Mouse (Mus musculus) lung, postnatal 0 days (tissue): Measurements from ENCODE around the gene Slc15a3. TPM values are rescaled to one million over a fixed set of nuclear protein-coding genes. Genes with fewer than 3 reads are reported as not detected.

Experiments used
- ATAC-seq: fragments of 200-750 bp; cut with Nextera tagmentation; 2 replicates; pipeline ENCODE4 v1.8.0; 2017; ENCODE audit warnings: moderate library complexity
- DNase-seq: peaks from one replicate; pipeline ENCODE4 v3.0.0-alpha.2; 2016; ENCODE audit warnings: low spot score
- H3K27ac ChIP-seq: fragments of 300-500 bp; sonication (generic); 2 replicates; pipeline ENCODE4 v1.5.1; 2014; ENCODE audit warnings: antibody characterized with exemption, mild to moderate bottlenecking, low read length, mixed read lengths
- H3K27me3 ChIP-seq: fragments of 300-500 bp; sonication (generic); replicated peaks from 2 replicates; pipeline ENCODE4 v1.6.1; 2014; ENCODE audit warnings: low read length, mixed read lengths; ENCODE audit not compliant: insufficient read depth
- H3K36me3 ChIP-seq: fragments of 300-500 bp; sonication (generic); 2 replicates; pipeline ENCODE4 v1.6.1; 2014; ENCODE audit warnings: low read length, mixed read lengths; ENCODE audit not compliant: insufficient read depth
- H3K4me1 ChIP-seq: fragments of 300-500 bp; sonication (generic); 2 replicates; pipeline ENCODE4 v1.6.1; 2014; ENCODE audit warnings: antibody characterized with exemption, low read depth, low read length, mixed read lengths; ENCODE audit not compliant: insufficient read depth
- H3K4me2 ChIP-seq: fragments of 300-500 bp; sonication (generic); replicated peaks from 2 replicates; pipeline ENCODE4 v1.6.1; 2014; ENCODE audit warnings: low read depth, mild to moderate bottlenecking, low read length, moderate library complexity, mixed read lengths
- H3K4me3 ChIP-seq: fragments of 300-500 bp; sonication (generic); 2 replicates; pipeline ENCODE4 v1.5.1; 2014; ENCODE audit warnings: low read depth, low read length
- H3K9ac ChIP-seq: fragments of 300-500 bp; sonication (generic); replicated peaks from 2 replicates; pipeline ENCODE4 v1.6.1; 2014; ENCODE audit warnings: low read depth, mild to moderate bottlenecking
- H3K9me3 ChIP-seq: fragments of 300-500 bp; sonication (generic); 2 replicates; pipeline ENCODE4 v1.6.1; 2016; ENCODE audit warnings: low read length, mixed read lengths
- CTCF ChIP-seq: IDR thresholded peaks from 2 replicates; pipeline ENCODE4 v1.5.1; 2016; ENCODE audit warnings: antibody characterized with exemption, mild to moderate bottlenecking
- EP300 ChIP-seq: IDR thresholded peaks from 2 replicates; pipeline ENCODE4 v1.6.1; 2016; ENCODE audit warnings: antibody characterized with exemption, mild to moderate bottlenecking, control low read depth
- WGBS: fragments of 180-500 bp; shearing (Covaris S2); extraction: QIAGEN DNeasy Blood & Tissue Kit; methylation state at CpG from one replicate; pipeline ENCODE4 v1.1.7; 2014; 5-methylcytosine and 5-hydroxymethylcytosine counted together
- polyA plus RNA-seq: library from polyadenylated mRNA; unstranded; fragments of >200 nt; fragmentation: Nextera tagmentation; extraction: Ambion mirVana; gene quantifications from 2 replicates; pipeline ENCODE4 v1.2.1, GENCODE M21; 2015

The Slc15a3 gene
- polyA plus RNA-seq, 1 experiment from 2014 or later: 3.0 TPM

- 89% methylated on average over 13 of the region's 13 CpGs for WGBS
- H3K9ac ChIP-seq: no peak overlapping the region
- H3K36me3 ChIP-seq: peaks cover under 1% of the 10 kb centered on the region; the same call in 1 of the 2 replicates
- TF ChIP-seq CTCF (no peak), EP300 (no peak)
- no peak overlapping the region for H3K27ac ChIP-seq
- peaks cover 4% of the 10 kb centered on the region; the same call in 1 of the 2 replicates for H3K4me1 ChIP-seq
- H3K27me3 ChIP-seq: no peaks in the 10 kb centered on the region
- H3K4me3 ChIP-seq: no peak overlapping the region
- H3K4me2 ChIP-seq: no peak overlapping the region
- DNase-seq (no peak), ATAC-seq (no peak)
- no peaks in the 10 kb centered on the region for H3K9me3 ChIP-seq
Measured at GRCm38 (mm10) chr19:10866351-10866750, 26.8 kb downstream of the Slc15a3 start.

- ATAC-seq (no peak), DNase-seq (no peak)
- no peaks in the 10 kb centered on the region for H3K27me3 ChIP-seq
- H3K4me2 ChIP-seq: peak overlapping the region; percentile 82
- no peak overlapping the region for H3K9ac ChIP-seq
- H3K4me1 ChIP-seq: peaks cover 4% of the 10 kb centered on the region; the same call in 1 of the 2 replicates
- peak overlapping the region; percentile 50; the same call in 1 of the 2 replicates for H3K4me3 ChIP-seq
- peaks cover 17% of the 10 kb centered on the region for H3K36me3 ChIP-seq
- no peak for TF ChIP-seq EP300
- TF ChIP-seq CTCF: no peak
- no peak overlapping the region for H3K27ac ChIP-seq
- H3K9me3 ChIP-seq: no peaks in the 10 kb centered on the region
- WGBS: 20% methylated on average over 5 of the region's 5 CpGs
Measured at GRCm38 (mm10) chr19:10867946-10868622, 28.6 kb downstream of the Slc15a3 start.

- H3K4me2 ChIP-seq: peak overlapping the region; percentile 82
- ATAC-seq: no peak
- peaks cover 4% of the 10 kb centered on the region; the same call in 1 of the 2 replicates for H3K4me1 ChIP-seq
- H3K9me3 ChIP-seq: no peaks in the 10 kb centered on the region
- H3K36me3 ChIP-seq: peaks cover 23% of the 10 kb centered on the region
- WGBS: 1% methylated on average over 17 of the region's 17 CpGs
- TF ChIP-seq CTCF: no peak
- TF ChIP-seq EP300: no peak
- H3K27me3 ChIP-seq: no peaks in the 10 kb centered on the region
- DNase-seq: no peak
- H3K4me3 ChIP-seq: peak overlapping the region; percentile 50
- H3K27ac ChIP-seq: no peak overlapping the region
- no peak overlapping the region for H3K9ac ChIP-seq
Measured at GRCm38 (mm10) chr19:10868623-10869141, 29.2 kb downstream of the Slc15a3 start.

GRCm38 (mm10) chr19:10869241-10869885 is 29.8 kb downstream of the Slc15a3 start:
- no peaks in the 10 kb centered on the region for H3K9me3 ChIP-seq
- ATAC-seq (peak; percentile 94), DNase-seq (peak; percentile 85)
- no peaks in the 10 kb centered on the region for H3K27me3 ChIP-seq
- peak overlapping the region; percentile 82 for H3K4me2 ChIP-seq
- peak; percentile 26 for TF ChIP-seq CTCF
- TF ChIP-seq EP300: no peak
- H3K27ac ChIP-seq: no peak overlapping the region
- peaks cover 4% of the 10 kb centered on the region; the same call in 1 of the 2 replicates for H3K4me1 ChIP-seq
- 2% methylated on average over 42 of the region's 43 CpGs for WGBS
- peak overlapping the region; percentile 29 for H3K9ac ChIP-seq
- peaks cover 28% of the 10 kb centered on the region for H3K36me3 ChIP-seq
- H3K4me3 ChIP-seq: peak overlapping the region; percentile 50

- Histone ChIP-seq H3K9ac (peak within 1 kb of the TSS; percentile 29), H3K36me3 (peaks cover 28% of the 10 kb centered on the region), H3K4me3 (peak within 1 kb of the TSS; percentile 50), H3K27ac (no peak within 1 kb of the TSS), H3K9me3 (no peaks in the 10 kb centered on the region), H3K4me2 (peak within 1 kb of the TSS; percentile 82), H3K27me3 (no peaks in the 10 kb centered on the region), H3K4me1 (peaks cover 4% of the 10 kb centered on the region; the same call in 1 of the 2 replicates)
- peak; percentile 67 for DNase-seq
- 5% methylated on average over 8 of the region's 8 CpGs for WGBS
- TF ChIP-seq EP300 (no peak), CTCF (peak; percentile 21; the same call in 1 of the 2 replicates)
- peak; percentile 71 for ATAC-seq
Measured at GRCm38 (mm10) chr19:10869886-10870527, 30.5 kb downstream of the Slc15a3 start, which contains the start of gene Tmem132a. Gene Tmem132a (minus strand): TSS chr19:10869940.

GRCm38 (mm10) chr19:10870676-10871075 is 31.1 kb downstream of the Slc15a3 start:
- peaks cover 4% of the 10 kb centered on the region; the same call in 1 of the 2 replicates for H3K4me1 ChIP-seq
- H3K36me3 ChIP-seq: peaks cover 28% of the 10 kb centered on the region
- H3K27ac ChIP-seq: no peak overlapping the region
- ATAC-seq (no peak), DNase-seq (no peak)
- H3K4me2 ChIP-seq: no peak overlapping the region
- H3K4me3 ChIP-seq: no peak overlapping the region
- H3K9ac ChIP-seq: no peak overlapping the region
- H3K9me3 ChIP-seq: no peaks in the 10 kb centered on the region
- TF ChIP-seq EP300 (no peak), CTCF (no peak)
- no peaks in the 10 kb centered on the region for H3K27me3 ChIP-seq
- 80% methylated on average over 3 of the region's 3 CpGs for WGBS
